Mouse (Mus musculus) intestine, embryonic 16.5 days (tissue): Measurements from ENCODE around the gene Gm4312. TPM values are rescaled to one million over a fixed set of nuclear protein-coding genes. Genes with fewer than 3 reads are reported as not detected.
"Not testable (repeated sequence)": the region's sequence is repeated elsewhere in the genome, so short reads cannot be mapped to it uniquely, and the experiment has no call there.

ENCODE experiments used
- ATAC-seq: fragments of 200-750 bp; cut with Nextera tagmentation; 2 replicates; pipeline ENCODE4 v1.8.0; 2017; ENCODE audit warnings: moderate TSS enrichment, moderate library complexity
- H3K27ac ChIP-seq: fragments of 300-500 bp; sonication (generic); 2 replicates; pipeline ENCODE4 v1.5.1; 2014; ENCODE audit warnings: mild to moderate bottlenecking, low read length
- H3K27me3 ChIP-seq: fragments of 300-500 bp; sonication (generic); replicated peaks from 2 replicates; pipeline ENCODE4 v1.6.1; 2014; ENCODE audit warnings: low read length, control low read depth, mixed read lengths; ENCODE audit not compliant: control insufficient read depth, insufficient read depth
- H3K36me3 ChIP-seq: fragments of 300-500 bp; sonication (generic); 2 replicates; pipeline ENCODE4 v1.6.1; 2014; ENCODE audit warnings: low read length, control low read depth; ENCODE audit not compliant: control insufficient read depth, insufficient read depth
- H3K4me1 ChIP-seq: fragments of 300-500 bp; sonication (generic); 2 replicates; pipeline ENCODE4 v1.6.1; 2014; ENCODE audit warnings: low read length, control low read depth, mixed read lengths; ENCODE audit not compliant: control insufficient read depth, insufficient read depth
- H3K4me2 ChIP-seq: fragments of 300-500 bp; sonication (generic); 2 replicates; pipeline ENCODE4 v1.6.1; 2014; ENCODE audit warnings: low read depth, low read length, control low read depth
- H3K4me3 ChIP-seq: fragments of 300-500 bp; sonication (generic); 2 replicates; pipeline ENCODE4 v1.5.1; 2014; ENCODE audit warnings: mild to moderate bottlenecking, low read length
- H3K9ac ChIP-seq: fragments of 300-500 bp; sonication (generic); 2 replicates; pipeline ENCODE4 v1.6.1; 2014; ENCODE audit warnings: low read depth, low read length
- H3K9me3 ChIP-seq: fragments of 300-500 bp; sonication (generic); 2 replicates; pipeline ENCODE4 v1.6.1; 2016; ENCODE audit warnings: low read length, control low read depth; ENCODE audit not compliant: control insufficient read depth
- WGBS: fragments of 180-500 bp; shearing (Covaris S2); extraction: QIAGEN DNeasy Blood & Tissue Kit; methylation state at CpG from one replicate; pipeline ENCODE4 v1.1.7; 2014; 5-methylcytosine and 5-hydroxymethylcytosine counted together
- polyA plus RNA-seq: library from polyadenylated mRNA; unstranded; fragments of >200 nt; fragmentation: Nextera tagmentation; extraction: Ambion mirVana; gene quantifications from 2 replicates; pipeline ENCODE4 v1.2.1, GENCODE M21; 2015

Gm4312 gene
- polyA plus RNA-seq = not detected in 2 replicates

GRCm38 (mm10) chr10:100382460-100382859 lies at the start of gene Gm4312:
TSS of gene Gm4312 (minus strand) at chr10:100382560.
- not testable (repeated sequence) for H3K9me3 ChIP-seq, H3K27ac ChIP-seq, H3K9ac ChIP-seq, H3K4me2 ChIP-seq, ATAC-seq, H3K4me3 ChIP-seq, H3K36me3 ChIP-seq, H3K27me3 ChIP-seq, H3K4me1 ChIP-seq
- no CpG with 5 or more reads among the region's 2 CpGs for WGBS

- Histone ChIP-seq H3K36me3 (no peaks in the 10 kb centered on the region), H3K9ac (no peak overlapping the region)
These were observed 45.2 kb upstream of the Gm4312 start for GRCm38 (mm10) chr10:100427592-100427991.

GRCm38 (mm10) chr10:100415566-100415965 lies 33.2 kb upstream of the Gm4312 start:
- H3K9ac ChIP-seq = no peak overlapping the region
- H3K4me1 ChIP-seq = no peaks in the 10 kb centered on the region
- no peaks in the 10 kb centered on the region for H3K36me3 ChIP-seq
- H3K4me2 ChIP-seq = no peak overlapping the region
- no peak overlapping the region for H3K27ac ChIP-seq
- no peak overlapping the region for H3K4me3 ChIP-seq
- H3K9me3 ChIP-seq = no peaks in the 10 kb centered on the region
- WGBS = 85% methylated on average over 7 of the region's 7 CpGs
- ATAC-seq = no peak
- H3K27me3 ChIP-seq = no peaks in the 10 kb centered on the region

More at GRCm38 (mm10) chr10:100427592-100427991, 45.2 kb upstream of the Gm4312 start:
- whole genome bisulfite sequencing = 75% methylated on average over 2 of the region's 2 CpGs
- H3K9me3 ChIP-seq = no peaks in the 10 kb centered on the region
- H3K4me2 ChIP-seq = no peak overlapping the region
- H3K27ac ChIP-seq = no peak overlapping the region
- H3K4me1 ChIP-seq = no peaks in the 10 kb centered on the region
- no peak for ATAC-seq
- H3K27me3 ChIP-seq = no peaks in the 10 kb centered on the region
- H3K4me3 ChIP-seq = no peak overlapping the region

GRCm38 (mm10) chr10:100402301-100402700 lies 19.9 kb upstream of the Gm4312 start:
- not testable (repeated sequence) for ATAC-seq, H3K36me3 ChIP-seq, H3K27me3 ChIP-seq, H3K4me2 ChIP-seq, H3K4me1 ChIP-seq, H3K4me3 ChIP-seq, H3K9me3 ChIP-seq, H3K9ac ChIP-seq, H3K27ac ChIP-seq
- 86% methylated on average over 6 of the region's 6 CpGs for WGBS

- not testable (repeated sequence) for H3K9ac ChIP-seq, H3K27me3 ChIP-seq, H3K9me3 ChIP-seq, H3K4me3 ChIP-seq, ATAC-seq, H3K36me3 ChIP-seq, H3K4me2 ChIP-seq, H3K4me1 ChIP-seq, H3K27ac ChIP-seq
- no CpG with 5 or more reads among the region's 3 CpGs for WGBS
These were observed 21.3 kb downstream of the Gm4312 start, which contains the start of gene Gm4307 for GRCm38 (mm10) chr10:100361038-100361437. TSS of gene Gm4307 (plus strand) at chr10:100361338.

GRCm38 (mm10) chr10:100356841-100357240 lies 25.5 kb downstream of the Gm4312 start:
- WGBS = 48% methylated on average over 1 of the region's 2 CpGs
- not testable (repeated sequence) for H3K27me3 ChIP-seq, ATAC-seq, H3K27ac ChIP-seq, H3K36me3 ChIP-seq, H3K9ac ChIP-seq, H3K9me3 ChIP-seq, H3K4me1 ChIP-seq, H3K4me2 ChIP-seq, H3K4me3 ChIP-seq

- H3K4me2 ChIP-seq, H3K27me3 ChIP-seq, H3K4me1 ChIP-seq, H3K27ac ChIP-seq, H3K9me3 ChIP-seq, H3K36me3 ChIP-seq, ATAC-seq, H3K9ac ChIP-seq, H3K4me3 ChIP-seq: not testable (repeated sequence)
- WGBS = no CpG with 5 or more reads among the region's 3 CpGs
These were observed 31.6 kb downstream of the Gm4312 start, which contains the start of gene Gm4305 for GRCm38 (mm10) chr10:100350793-100351192. TSS of gene Gm4305 (plus strand) at chr10:100351093.

- not testable (repeated sequence) for H3K27me3 ChIP-seq, H3K4me2 ChIP-seq, H3K27ac ChIP-seq, H3K4me3 ChIP-seq, H3K36me3 ChIP-seq, H3K9me3 ChIP-seq, H3K4me1 ChIP-seq, ATAC-seq, H3K9ac ChIP-seq
- WGBS = no CpG with 5 or more reads among the region's 3 CpGs
These were observed 36.7 kb downstream of the Gm4312 start, which contains the start of gene Gm4303 for GRCm38 (mm10) chr10:100345672-100346071. TSS of gene Gm4303 (plus strand) at chr10:100345972.

GRCm38 (mm10) chr10:100340536-100340935 lies 41.8 kb downstream of the Gm4312 start, which contains the start of gene Gm4302:
TSS of gene Gm4302 (plus strand) at chr10:100340836.
- H3K36me3 ChIP-seq, H3K4me1 ChIP-seq, H3K27ac ChIP-seq, ATAC-seq, H3K4me3 ChIP-seq, H3K9ac ChIP-seq, H3K27me3 ChIP-seq, H3K4me2 ChIP-seq, H3K9me3 ChIP-seq: not testable (repeated sequence)
- no CpG with 5 or more reads among the region's 3 CpGs for WGBS

GRCm38 (mm10) chr10:100335376-100335775 lies 47.0 kb downstream of the Gm4312 start, which contains the start of gene Gm4301:
TSS of gene Gm4301 (plus strand) at chr10:100335676.
- not testable (repeated sequence) for H3K27ac ChIP-seq, H3K4me3 ChIP-seq, H3K9ac ChIP-seq, H3K27me3 ChIP-seq, H3K36me3 ChIP-seq, H3K4me1 ChIP-seq, H3K4me2 ChIP-seq, H3K9me3 ChIP-seq, ATAC-seq
- WGBS = no CpG with 5 or more reads among the region's 2 CpGs
